Mouse (Mus musculus) midbrain, postnatal 0 days (tissue): ENCODE measurements around the gene Olfr789. TPM values are rescaled to one million over a fixed set of nuclear protein-coding genes. Genes with fewer than 3 reads are reported as not detected.

ENCODE experiments used
- ATAC-seq: fragments of 200-750 bp; cut with Nextera tagmentation; 2 replicates; pipeline ENCODE4 v1.8.0; 2017; ENCODE audit warnings: moderate number of reproducible peaks, mild to moderate bottlenecking, moderate TSS enrichment, moderate library complexity; ENCODE audit not compliant: low FRiP score
- DNase-seq: peaks from one replicate; pipeline ENCODE4 v3.0.0-alpha.2; 2015; ENCODE audit warnings: low spot score
- H3K27ac ChIP-seq: fragments of 300-500 bp; sonication (generic); 2 replicates; pipeline ENCODE4 v1.5.1; 2014; ENCODE audit warnings: low read depth, mild to moderate bottlenecking, low read length, mixed read lengths
- H3K27me3 ChIP-seq: fragments of 300-500 bp; sonication (generic); 2 replicates; pipeline ENCODE4 v1.6.1; 2014; ENCODE audit warnings: low read length, control low read depth, mixed read lengths; ENCODE audit not compliant: insufficient read depth
- H3K36me3 ChIP-seq: fragments of 300-500 bp; sonication (generic); 2 replicates; pipeline ENCODE4 v1.6.1; 2014; ENCODE audit warnings: low read length, control low read depth, mixed read lengths; ENCODE audit not compliant: insufficient read depth
- H3K4me1 ChIP-seq: fragments of 300-500 bp; sonication (generic); 2 replicates; pipeline ENCODE4 v1.6.1; 2014; ENCODE audit warnings: mild to moderate bottlenecking, control low read depth, antibody characterized with exemption, low read length, mixed read lengths; ENCODE audit not compliant: insufficient read depth
- H3K4me2 ChIP-seq: fragments of 300-500 bp; sonication (generic); 2 replicates; pipeline ENCODE4 v1.6.1; 2014; ENCODE audit warnings: low read depth, mild to moderate bottlenecking, low read length, mixed read lengths; ENCODE audit not compliant: poor library complexity, severe bottlenecking
- H3K4me3 ChIP-seq: fragments of 300-500 bp; sonication (generic); 2 replicates; pipeline ENCODE4 v1.5.1; 2014; ENCODE audit warnings: low read depth, mild to moderate bottlenecking, low read length, moderate library complexity
- H3K9ac ChIP-seq: fragments of 300-500 bp; sonication (generic); replicated peaks from 2 replicates; pipeline ENCODE4 v1.6.1; 2014; ENCODE audit warnings: mild to moderate bottlenecking, low read length, moderate library complexity, mixed read lengths; ENCODE audit not compliant: poor library complexity, severe bottlenecking
- H3K9me3 ChIP-seq: fragments of 300-500 bp; sonication (generic); 2 replicates; pipeline ENCODE4 v1.6.1; 2016; ENCODE audit warnings: low read length, control low read depth
- CTCF ChIP-seq: IDR thresholded peaks from 2 replicates; pipeline ENCODE4 v1.5.1; 2016; ENCODE audit warnings: antibody characterized with exemption, mild to moderate bottlenecking
- WGBS: fragments of 180-500 bp; shearing (Covaris S2); extraction: QIAGEN DNeasy Blood & Tissue Kit; methylation state at CpG from one replicate; pipeline ENCODE4 v1.1.7; 2014; 5-methylcytosine and 5-hydroxymethylcytosine counted together
- polyA plus RNA-seq: library from polyadenylated mRNA; unstranded; fragments of >200 nt; fragmentation: Nextera tagmentation; extraction: Ambion mirVana; gene quantifications from 2 replicates; pipeline ENCODE4 v1.2.1, GENCODE M21; 2015
- total RNA-seq: library from RNA; depleted of rRNA; stranded (reverse); fragments of >200 nt; gene quantifications from 2 replicates; pipeline ENCODE4 v1.2.3, GENCODE M21; 2014; rRNA removed

The Olfr789 gene
- total and polyA plus RNA-seq, 2 experiments from 2014 or later: not detected

- Histone ChIP-seq H3K9ac (no peak within 1 kb of the TSS), H3K4me2 (no peak within 1 kb of the TSS), H3K4me3 (no peak within 1 kb of the TSS), H3K27me3 (no peaks in the 10 kb centered on the region), H3K4me1 (no peaks in the 10 kb centered on the region), H3K27ac (no peak within 1 kb of the TSS), H3K36me3 (no peaks in the 10 kb centered on the region), H3K9me3 (no peaks in the 10 kb centered on the region)
- ATAC-seq: no peak
- TF ChIP-seq CTCF: no peak
- no peak for DNase-seq
These were observed 13.6 kb downstream of the Olfr789 start, which contains the start of gene Olfr790 for GRCm38 (mm10) chr10:129498192-129498591. TSS of gene Olfr790 (plus strand) at chr10:129498492.

- WGBS: 65% methylated on average over 3 of the region's 3 CpGs
- Histone ChIP-seq H3K27me3 (no peaks in the 10 kb centered on the region), H3K9me3 (no peaks in the 10 kb centered on the region), H3K4me1 (no peaks in the 10 kb centered on the region), H3K4me3 (no peak within 1 kb of the TSS), H3K4me2 (no peak within 1 kb of the TSS), H3K9ac (no peak within 1 kb of the TSS), H3K36me3 (no peaks in the 10 kb centered on the region), H3K27ac (no peak within 1 kb of the TSS)
- ATAC-seq: no peak
- TF ChIP-seq CTCF: no peak
- DNase-seq: no peak
These were observed 36.9 kb downstream of the Olfr789 start, which contains the start of gene Olfr791 for GRCm38 (mm10) chr10:129521492-129521891. TSS of gene Olfr791 (plus strand) at chr10:129521792.

GRCm38 (mm10) chr10:129538862-129539261 lies 54.3 kb downstream of the Olfr789 start, which contains the start of gene Olfr792:
TSS of gene Olfr792 (plus strand) at chr10:129539162.
- H3K4me3 ChIP-seq: no peak within 1 kb of the TSS
- WGBS: 76% methylated on average over 1 of the region's 1 CpGs
- no peak for TF ChIP-seq CTCF
- no peaks in the 10 kb centered on the region for H3K36me3 ChIP-seq
- H3K9me3 ChIP-seq: no peaks in the 10 kb centered on the region
- H3K4me1 ChIP-seq: no peaks in the 10 kb centered on the region
- ATAC-seq (no peak), DNase-seq (no peak)
- H3K9ac ChIP-seq: no peak within 1 kb of the TSS
- no peaks in the 10 kb centered on the region for H3K27me3 ChIP-seq
- H3K27ac ChIP-seq: no peak within 1 kb of the TSS
- H3K4me2 ChIP-seq: no peak within 1 kb of the TSS

Other genes starting within 250 kb of the Olfr789 start
- not detected in 2 replicates for gene Olfr774, start 248.5 kb upstream of the Olfr789 start, total RNA-seq
- not detected in 2 replicates for gene Olfr774, start 248.5 kb upstream of the Olfr789 start, polyA plus RNA-seq
- not detected in 2 replicates for gene Olfr775, start 236.3 kb upstream of the Olfr789 start, total RNA-seq
- gene Olfr775, start 236.3 kb upstream of the Olfr789 start, polyA plus RNA-seq: not detected in 2 replicates
- not detected in 2 replicates for gene Olfr776, start 225.6 kb upstream of the Olfr789 start, total RNA-seq
- not detected in 2 replicates for gene Olfr776, start 225.6 kb upstream of the Olfr789 start, polyA plus RNA-seq
- gene Olfr777, start 213.3 kb upstream of the Olfr789 start, total RNA-seq: not detected in 2 replicates
- gene Olfr777, start 213.3 kb upstream of the Olfr789 start, polyA plus RNA-seq: not detected in 2 replicates
- not detected in 2 replicates for gene Olfr780, start 166.6 kb upstream of the Olfr789 start, total RNA-seq
- gene Olfr780, start 166.6 kb upstream of the Olfr789 start, polyA plus RNA-seq: not detected in 2 replicates
- gene Olfr781, start 155.9 kb upstream of the Olfr789 start, total RNA-seq: not detected in 2 replicates
- gene Olfr781, start 155.9 kb upstream of the Olfr789 start, polyA plus RNA-seq: not detected in 2 replicates
- not detected in 2 replicates for gene Olfr782, start 135.9 kb upstream of the Olfr789 start, total RNA-seq
- gene Olfr782, start 135.9 kb upstream of the Olfr789 start, polyA plus RNA-seq: not detected in 2 replicates
- gene Olfr784, start 100.7 kb upstream of the Olfr789 start, total RNA-seq: 0.66 and 0.82 TPM in 2 replicates
- not detected in 2 replicates for gene Olfr784, start 100.7 kb upstream of the Olfr789 start, polyA plus RNA-seq
- gene Olfr785, start 79.3 kb upstream of the Olfr789 start, total RNA-seq: not detected in 2 replicates
- not detected in 2 replicates for gene Olfr785, start 79.3 kb upstream of the Olfr789 start, polyA plus RNA-seq
- not detected in 2 replicates for gene Olfr786, start 57.4 kb upstream of the Olfr789 start, total RNA-seq
- gene Olfr786, start 57.4 kb upstream of the Olfr789 start, polyA plus RNA-seq: not detected in 2 replicates
- not detected in 2 replicates for gene Olfr787, start 22.9 kb upstream of the Olfr789 start, total RNA-seq
- not detected in 2 replicates for gene Olfr787, start 22.9 kb upstream of the Olfr789 start, polyA plus RNA-seq
- gene Olfr788, start 13.8 kb upstream of the Olfr789 start, total RNA-seq: not detected in 2 replicates
- gene Olfr788, start 13.8 kb upstream of the Olfr789 start, polyA plus RNA-seq: not detected in 2 replicates
- not detected in 2 replicates for gene Olfr790, start 13.7 kb downstream of the Olfr789 start, total RNA-seq
- gene Olfr790, start 13.7 kb downstream of the Olfr789 start, polyA plus RNA-seq: not detected in 2 replicates
- gene Olfr791, start 37.0 kb downstream of the Olfr789 start, total RNA-seq: not detected in 2 replicates
- gene Olfr791, start 37.0 kb downstream of the Olfr789 start, polyA plus RNA-seq: not detected in 2 replicates
- not detected in 2 replicates for gene Olfr792, start 54.4 kb downstream of the Olfr789 start, total RNA-seq
- not detected in 2 replicates for gene Olfr792, start 54.4 kb downstream of the Olfr789 start, polyA plus RNA-seq
- not detected in 2 replicates for gene Olfr794, start 82.9 kb downstream of the Olfr789 start, total RNA-seq
- not detected in 2 replicates for gene Olfr794, start 82.9 kb downstream of the Olfr789 start, polyA plus RNA-seq
- gene Olfr796, start 127.8 kb downstream of the Olfr789 start, total RNA-seq: not detected in 2 replicates
- gene Olfr796, start 127.8 kb downstream of the Olfr789 start, polyA plus RNA-seq: not detected in 2 replicates
- not detected in 2 replicates for gene Olfr798, start 143.2 kb downstream of the Olfr789 start, total RNA-seq
- gene Olfr798, start 143.2 kb downstream of the Olfr789 start, polyA plus RNA-seq: not detected in 2 replicates
- gene Olfr799, start 152.7 kb downstream of the Olfr789 start, total RNA-seq: not detected in 2 replicates
- gene Olfr799, start 152.7 kb downstream of the Olfr789 start, polyA plus RNA-seq: not detected in 2 replicates
- gene Olfr800, start 172.9 kb downstream of the Olfr789 start, total RNA-seq: not detected in 2 replicates
- gene Olfr800, start 172.9 kb downstream of the Olfr789 start, polyA plus RNA-seq: not detected in 2 replicates
- not detected in 2 replicates for gene Olfr801, start 189.1 kb downstream of the Olfr789 start, total RNA-seq
- not detected in 2 replicates for gene Olfr801, start 189.1 kb downstream of the Olfr789 start, polyA plus RNA-seq
- not detected in 2 replicates for gene Olfr802, start 203.4 kb downstream of the Olfr789 start, total RNA-seq
- gene Olfr802, start 203.4 kb downstream of the Olfr789 start, polyA plus RNA-seq: 0.04 and 0.11 TPM in 2 replicates
- gene Olfr803, start 209.5 kb downstream of the Olfr789 start, total RNA-seq: not detected in 2 replicates
- gene Olfr803, start 209.5 kb downstream of the Olfr789 start, polyA plus RNA-seq: not detected in 2 replicates
- not detected in 2 replicates for gene Olfr804, start 218.5 kb downstream of the Olfr789 start, total RNA-seq
- not detected in 2 replicates for gene Olfr804, start 218.5 kb downstream of the Olfr789 start, polyA plus RNA-seq
- gene Olfr805, start 244.6 kb downstream of the Olfr789 start, total RNA-seq: not detected in 2 replicates
- gene Olfr805, start 244.6 kb downstream of the Olfr789 start, polyA plus RNA-seq: not detected in 2 replicates